In the genomic region with DNA sequence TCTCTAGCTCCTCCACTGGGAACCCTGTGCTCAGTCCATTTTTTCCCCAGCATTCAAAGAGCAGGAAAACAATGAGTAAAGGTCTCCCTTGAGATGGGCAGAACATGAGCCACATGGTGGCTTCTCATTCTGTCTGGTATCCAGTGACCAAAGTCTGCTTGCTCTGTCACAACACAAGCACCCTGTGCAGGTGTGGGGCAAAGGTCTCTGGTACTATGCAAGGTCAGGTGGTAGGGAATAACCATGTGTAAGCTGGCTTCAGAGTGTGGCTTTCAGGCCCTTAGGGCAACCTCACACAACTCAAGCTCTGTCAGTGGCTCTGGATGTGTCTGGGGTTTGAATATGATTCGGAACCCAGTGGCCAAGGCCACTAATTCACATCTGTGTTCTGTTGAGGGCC, we compare ENCODE assay signal across 24 mouse cellular contexts. TPM values are rescaled to one million over a fixed set of nuclear protein-coding genes. Genes with fewer than 3 reads are reported as not detected.
DNase-seq lines count a peak whose midpoint lies in the region; ATAC-seq lines count a peak whose summit lies in the region.
"Had no signal": no experiment of that assay in that cellular context is flagged by ENCODE, and none has a peak within 500 bp of the region (broad histone marks: within the 10 kb centered on the region; RNA-seq: fewer than 3 reads in every experiment).

No protein-coding gene starts in this region.

- 88% methylated on average over 1 of the region's 1 CpGs for WGBS in kidney, embryonic 14.5 days
- WGBS in lung, embryonic 16.5 days: 90% methylated on average over 1 of the region's 1 CpGs
- WGBS in liver, embryonic 13.5 days (ENCODE audit: insufficient replicate concordance): 74% methylated on average over 1 of the region's 1 CpGs
- 77% methylated on average over 1 of the region's 1 CpGs for WGBS in stomach, embryonic 16.5 days
- WGBS in embryonic facial prominence, embryonic 10.5 days: 70% methylated on average over 1 of the region's 1 CpGs

- H3K27me3 ChIP-seq in kidney, embryonic 14.5 days (ENCODE audit: control insufficient read depth, insufficient read depth, low read length): no peaks in the 10 kb centered on the region
- H3K27me3 ChIP-seq in lung, embryonic 16.5 days (ENCODE audit: control insufficient read depth, insufficient read depth, low read depth, low read length): no peaks in the 10 kb centered on the region
- H3K27me3 ChIP-seq in liver, embryonic 13.5 days: no peaks in the 10 kb centered on the region
- no peaks in the 10 kb centered on the region for H3K27me3 ChIP-seq in stomach, embryonic 16.5 days (ENCODE audit: control insufficient read depth, insufficient read depth, low read length)
- no peaks in the 10 kb centered on the region for H3K27me3 ChIP-seq in embryonic facial prominence, embryonic 10.5 days (replicated peaks; ENCODE audit: low read depth, poor library complexity, severe bottlenecking)
- H3K27me3 ChIP-seq: heart, embryonic 13.5 days; limb, embryonic 15.5 days; midbrain, embryonic 12.5 days had no signal

- no peak overlapping the region for H3K27ac ChIP-seq in kidney, embryonic 14.5 days (ENCODE audit: low read depth, low read length)
- no peak overlapping the region for H3K27ac ChIP-seq in lung, embryonic 16.5 days (ENCODE audit: low read length)
- no peak overlapping the region for H3K27ac ChIP-seq in liver, embryonic 13.5 days
- H3K27ac ChIP-seq in stomach, embryonic 16.5 days (ENCODE audit: low read length): no peak overlapping the region
- H3K27ac ChIP-seq in embryonic facial prominence, embryonic 10.5 days (replicated peaks): no peak overlapping the region
- H3K27ac ChIP-seq: forebrain, embryonic 10.5 days; heart, embryonic 13.5 days; hindbrain, postnatal 0 days; left cerebral cortex, adult 2 months; limb, embryonic 15.5 days; midbrain, embryonic 12.5 days had no signal

- no peak overlapping the region for H3K9ac ChIP-seq in kidney, embryonic 14.5 days (ENCODE audit: low read depth, low read length)
- H3K9ac ChIP-seq in lung, embryonic 16.5 days (ENCODE audit: low read length): no peak overlapping the region
- no peak overlapping the region for H3K9ac ChIP-seq in liver, embryonic 13.5 days
- H3K9ac ChIP-seq in stomach, embryonic 16.5 days (ENCODE audit: low read length): no peak overlapping the region
- H3K9ac ChIP-seq: heart, embryonic 13.5 days; limb, embryonic 15.5 days; midbrain, embryonic 12.5 days had no signal

- no peak overlapping the region for H3K4me2 ChIP-seq in kidney, embryonic 14.5 days (replicated peaks; ENCODE audit: low read depth, low read length)
- H3K4me2 ChIP-seq in lung, embryonic 16.5 days (ENCODE audit: low read depth, low read length): no peak overlapping the region
- H3K4me2 ChIP-seq in liver, embryonic 13.5 days: no peak overlapping the region
- H3K4me2 ChIP-seq in stomach, embryonic 16.5 days (ENCODE audit: low read depth, low read length): no peak overlapping the region
- H3K4me2 ChIP-seq: heart, embryonic 13.5 days; limb, embryonic 15.5 days; midbrain, embryonic 12.5 days had no signal

- no peaks in the 10 kb centered on the region for H3K36me3 ChIP-seq in kidney, embryonic 14.5 days (ENCODE audit: control insufficient read depth, insufficient read depth, low read length)
- no peaks in the 10 kb centered on the region for H3K36me3 ChIP-seq in lung, embryonic 16.5 days (ENCODE audit: control insufficient read depth, insufficient read depth, low read length)
- H3K36me3 ChIP-seq in liver, embryonic 13.5 days: no peaks in the 10 kb centered on the region
- H3K36me3 ChIP-seq in stomach, embryonic 16.5 days (ENCODE audit: control insufficient read depth, insufficient read depth, low read length): no peaks in the 10 kb centered on the region
- no peaks in the 10 kb centered on the region for H3K36me3 ChIP-seq in embryonic facial prominence, embryonic 10.5 days (replicated peaks)
- H3K36me3 ChIP-seq: forebrain, embryonic 10.5 days; heart, embryonic 13.5 days; limb, embryonic 15.5 days; midbrain, embryonic 12.5 days had no signal

- no peaks in the 10 kb centered on the region for H3K4me1 ChIP-seq in kidney, embryonic 14.5 days (ENCODE audit: control insufficient read depth, insufficient read depth, low read length)
- H3K4me1 ChIP-seq in lung, embryonic 16.5 days (replicated peaks; ENCODE audit: control insufficient read depth, insufficient read depth, low read length): no peaks in the 10 kb centered on the region
- peaks cover 8% of the 10 kb centered on the region; the same call in 1 of the 2 replicates for H3K4me1 ChIP-seq in liver, embryonic 13.5 days (replicated peaks)
- H3K4me1 ChIP-seq in stomach, embryonic 16.5 days (ENCODE audit: control insufficient read depth, insufficient read depth, low read length): no peaks in the 10 kb centered on the region
- H3K4me1 ChIP-seq in embryonic facial prominence, embryonic 10.5 days: no peaks in the 10 kb centered on the region
- H3K4me1 ChIP-seq: forebrain, embryonic 10.5 days; limb, embryonic 15.5 days; midbrain, embryonic 12.5 days had no signal

- peak; percentile 31 for DNase-seq in kidney, adult 11 months
- no peak for DNase-seq in lung, postnatal 10 days
- DNase-seq in liver, embryonic 13.5 days: no peak
- DNase-seq in heart, adult 18-20 months: no peak
- DNase-seq in embryonic facial prominence, embryonic 10.5 days (ENCODE audit: low spot score): no peak
- DNase-seq: adrenal gland, postnatal 14 days; cerebellum, adult 8-10 months; cerebellum, postnatal 36 days; gastrocnemius, postnatal 14 days; heart, adult 11 months; heart, postnatal 14 days; left cerebral cortex, postnatal 4 days; lung, postnatal 14 days; thymus, postnatal 14 days had no signal

- no peak for ATAC-seq in kidney, embryonic 14.5 days (ENCODE audit: low FRiP score, low TSS enrichment)
- 0 out of 2 replicates have a peak, but pooled peaks have one; percentile 23 for ATAC-seq in lung, embryonic 16.5 days (ENCODE audit: low read depth)
- ATAC-seq in liver, embryonic 13.5 days (ENCODE audit: low read depth): peak; percentile 83
- ATAC-seq in stomach, embryonic 16.5 days (ENCODE audit: insufficient read depth, low FRiP score): peak; percentile 56; the same call in 1 of the 2 replicates
- ATAC-seq: forebrain, embryonic 16.5 days; hindbrain, postnatal 0 days had no signal

- no peaks in the 10 kb centered on the region for H3K9me3 ChIP-seq in kidney, embryonic 14.5 days (ENCODE audit: control insufficient read depth, low read length)
- no peaks in the 10 kb centered on the region for H3K9me3 ChIP-seq in lung, embryonic 16.5 days (ENCODE audit: control insufficient read depth, low read length)
- no peaks in the 10 kb centered on the region for H3K9me3 ChIP-seq in liver, embryonic 13.5 days (replicated peaks)
- H3K9me3 ChIP-seq in stomach, embryonic 16.5 days (replicated peaks; ENCODE audit: control insufficient read depth, low read length): no peaks in the 10 kb centered on the region
- H3K9me3 ChIP-seq in embryonic facial prominence, embryonic 10.5 days: no peaks in the 10 kb centered on the region
- H3K9me3 ChIP-seq: forebrain, embryonic 10.5 days; heart, embryonic 13.5 days; limb, embryonic 15.5 days; midbrain, embryonic 12.5 days had no signal

- H3K4me3 ChIP-seq in kidney, embryonic 14.5 days (ENCODE audit: low read length): no peak overlapping the region
- H3K4me3 ChIP-seq in lung, embryonic 16.5 days (ENCODE audit: low read length): no peak overlapping the region
- H3K4me3 ChIP-seq in liver, embryonic 13.5 days (replicated peaks): no peak overlapping the region
- no peak overlapping the region for H3K4me3 ChIP-seq in stomach, embryonic 16.5 days (replicated peaks; ENCODE audit: low read length)
- H3K4me3 ChIP-seq in embryonic facial prominence, embryonic 10.5 days: no peak overlapping the region
- H3K4me3 ChIP-seq: forebrain, embryonic 10.5 days; heart, embryonic 13.5 days; left cerebral cortex, adult 2 months; limb, embryonic 15.5 days; midbrain, embryonic 12.5 days had no signal

RNA-seq across cellular contexts. Expression of gene Mfsd6, which starts 22.7 kb away (rescaled TPM):
- polyA plus RNA-seq in kidney, embryonic 14.5 days (2014; fragmentation: Nextera tagmentation; extraction: Ambion mirVana): 3.0 and 4.3 TPM in 2 replicates
- polyA plus RNA-seq in lung, embryonic 16.5 days (2015; fragmentation: Nextera tagmentation; extraction: Ambion mirVana): 2.7 and 3.0 TPM in 2 replicates
- 0.27 and 0.43 TPM in 2 replicates for polyA plus RNA-seq in liver, embryonic 13.5 days (2015; fragmentation: Nextera tagmentation; extraction: Ambion mirVana)
- 5.2 and 6.1 TPM in 2 replicates for polyA plus RNA-seq in stomach, embryonic 16.5 days (2015; fragmentation: Nextera tagmentation; extraction: Ambion mirVana)
- 10 to 100 TPM; 16.5 to 19.6 TPM for total RNA-seq in heart, adult 18-20 months (2021)
- 1.0 and 1.3 TPM in 2 replicates for polyA plus RNA-seq in embryonic facial prominence, embryonic 10.5 days (2016; fragmentation: Nextera tagmentation; extraction: Ambion mirVana)
